Mouse (Mus musculus) brain, embryonic 14.5 days (tissue): ENCODE results near the gene 2510002D24Rik. TPM values are rescaled to one million over a fixed set of nuclear protein-coding genes. Genes with fewer than 3 reads are reported as not detected.
A peak's percentile ranks its signal among the peaks of the same experiment; 100 is the strongest.
"Not testable (repeated sequence)": the region's sequence is repeated elsewhere in the genome, so short reads cannot be mapped to it uniquely, and the experiment has no call there.

ENCODE experiments used
- DNase-seq: peaks from one replicate; pipeline ENCODE4 v3.0.0-alpha.2; 2011; ENCODE audit warnings: low read depth
- CTCF ChIP-seq: fragments of 200-500 bp; IDR thresholded peaks from 2 replicates; pipeline ENCODE4 v1.5.1; 2012; ENCODE audit warnings: inconsistent platforms, mild to moderate bottlenecking, moderate library complexity, borderline replicate concordance; ENCODE audit not compliant: insufficient read depth, insufficient read length; ENCODE audit errors: extremely low read depth
- POLR2A ChIP-seq: fragments of 200-500 bp; IDR thresholded peaks from 2 replicates; pipeline ENCODE4 v1.6.1; 2012; ENCODE audit warnings: mild to moderate bottlenecking, inconsistent platforms, borderline replicate concordance; ENCODE audit not compliant: poor library complexity, insufficient read depth, insufficient read length, severe bottlenecking; ENCODE audit errors: extremely low read depth
- polyA plus RNA-seq: library from polyadenylated mRNA; depleted of rRNA; stranded (reverse); fragments of >200 nt; gene quantifications from 2 replicates; pipeline ENCODE4 v1.2.3, GENCODE M21; 2012

2510002D24Rik gene
- polyA plus RNA-seq, 1 experiment = 35.8 TPM

DNA sequence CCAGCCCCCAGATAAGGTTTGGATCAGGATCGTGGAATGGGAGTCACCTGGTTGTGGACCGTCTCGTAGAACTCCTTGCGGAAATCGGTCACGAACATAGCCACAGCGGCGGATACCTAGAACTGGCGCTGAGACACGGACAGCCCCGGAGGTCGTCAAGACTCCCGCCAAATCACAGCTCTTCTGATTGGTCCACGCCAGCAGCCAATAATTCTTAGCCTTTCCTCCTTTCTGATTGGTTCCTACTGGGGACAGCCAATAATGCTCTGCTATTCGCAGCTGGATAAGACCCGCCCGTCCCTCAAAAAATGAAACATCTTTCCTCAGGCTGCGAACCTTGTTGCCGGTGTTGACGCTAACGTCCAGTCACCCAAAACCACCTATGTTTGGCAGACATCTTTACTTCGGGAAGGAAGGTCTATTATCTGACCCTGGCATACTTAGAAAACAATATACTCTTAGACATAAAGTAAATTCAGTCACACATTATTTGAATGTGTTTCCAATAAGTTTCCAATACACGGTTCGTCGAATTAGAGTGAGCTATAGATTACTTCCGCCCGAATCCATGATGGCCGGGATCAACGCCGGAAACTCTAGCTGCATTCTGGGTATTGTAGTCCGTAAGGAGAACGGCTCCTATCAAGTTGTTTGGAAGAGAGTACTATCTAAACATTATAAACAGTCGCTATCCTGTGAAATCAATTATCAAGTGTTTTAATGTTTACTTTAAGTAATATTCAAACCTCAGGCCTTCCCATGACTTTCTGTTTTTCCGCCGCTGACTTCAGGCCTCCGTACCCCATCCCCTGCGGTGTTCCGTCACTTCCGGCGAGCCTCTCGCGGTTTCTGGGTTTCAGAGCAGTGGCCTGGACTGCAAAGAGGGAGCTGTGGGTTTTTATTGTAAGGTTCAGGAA lies 24.7 kb upstream of the 2510002D24Rik start, which contains the start of the genes Ufd1 and Cdc45:
TSS of gene Ufd1 (plus strand) at position 312 of the 917 bp plus-strand sequence.
TSS of gene Cdc45 (minus strand) at position 520 of the 917 bp plus-strand sequence.
- 0 out of 2 replicates have a peak, but pooled peaks have one; percentile 9 for TF ChIP-seq POLR2A
- TF ChIP-seq CTCF = no peak

DNA sequence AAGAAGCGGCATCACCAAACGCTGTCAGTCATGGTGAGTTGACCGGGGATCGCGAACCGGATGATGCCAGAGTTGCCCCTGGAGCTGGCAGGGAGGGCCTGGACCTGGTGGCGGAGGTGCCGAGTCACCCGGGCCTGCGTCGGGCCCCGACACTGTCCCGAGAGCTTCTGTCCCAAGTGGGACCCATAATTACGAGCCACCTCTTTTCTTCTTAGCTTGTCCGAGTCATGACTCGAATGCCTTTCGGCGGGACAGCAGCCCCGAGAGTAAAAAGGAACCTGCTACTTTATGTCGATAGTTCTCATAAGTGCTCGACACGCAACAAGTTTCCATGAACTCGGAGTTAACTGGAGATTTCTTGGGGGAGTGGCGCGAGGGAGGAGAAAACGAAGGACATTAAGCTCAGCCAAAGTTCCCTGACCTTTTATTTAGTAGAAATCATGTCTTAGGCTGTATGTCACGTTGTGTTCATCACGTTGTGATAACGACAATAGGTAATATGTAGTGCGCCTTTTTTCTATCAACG lies 23.9 kb upstream of the 2510002D24Rik start:
- no peak for TF ChIP-seq CTCF
- no peak for TF ChIP-seq POLR2A
- DNase-seq = no peak

More for the DNA sequence above, 24.7 kb upstream of the 2510002D24Rik start, which contains the start of the genes Ufd1 and Cdc45:
- DNase-seq = peak; percentile 99

DNA sequence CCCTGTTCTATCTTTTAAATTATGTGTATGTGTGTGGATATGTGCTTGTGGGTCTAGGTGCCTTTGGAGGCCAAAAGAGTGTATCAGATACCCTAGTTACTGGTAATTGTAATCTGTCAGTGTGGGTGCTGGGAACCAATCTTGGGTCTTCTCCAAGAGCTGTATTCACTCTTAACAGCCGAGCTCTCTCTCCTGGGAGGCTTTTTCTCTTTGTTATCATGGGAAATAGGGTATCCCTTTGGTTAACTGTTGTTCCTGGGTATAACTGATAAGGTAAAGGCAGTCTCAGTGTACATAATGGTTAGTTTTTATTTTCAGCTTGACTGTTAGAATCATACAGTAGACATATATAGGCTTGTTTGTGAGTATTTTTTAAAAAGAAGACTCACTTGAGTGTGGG lies 14.0 kb upstream of the 2510002D24Rik start:
- TF ChIP-seq POLR2A (no peak), CTCF (no peak)
- DNase-seq = no peak

DNA sequence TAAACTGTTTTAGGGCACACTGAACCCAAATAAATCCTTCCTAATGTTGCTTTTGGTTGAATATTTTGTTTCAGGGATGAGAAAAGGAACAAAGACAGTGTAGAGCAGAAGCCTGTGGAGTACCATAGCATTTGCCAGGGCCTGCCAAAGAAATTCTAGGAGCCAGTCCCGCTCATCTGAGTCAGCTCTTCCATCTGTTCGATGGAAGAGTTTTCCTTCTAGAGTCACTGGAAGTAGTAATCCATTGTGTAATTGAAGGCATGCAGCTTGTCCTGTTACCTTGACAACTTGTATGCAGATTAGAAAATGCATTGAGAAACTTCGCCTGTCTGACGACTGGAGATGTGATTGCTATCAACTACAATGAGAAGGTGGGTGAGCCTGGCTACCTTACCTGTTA lies 13.5 kb upstream of the 2510002D24Rik start:
- TF ChIP-seq CTCF (no peak), POLR2A (no peak)
- no peak for DNase-seq

DNA sequence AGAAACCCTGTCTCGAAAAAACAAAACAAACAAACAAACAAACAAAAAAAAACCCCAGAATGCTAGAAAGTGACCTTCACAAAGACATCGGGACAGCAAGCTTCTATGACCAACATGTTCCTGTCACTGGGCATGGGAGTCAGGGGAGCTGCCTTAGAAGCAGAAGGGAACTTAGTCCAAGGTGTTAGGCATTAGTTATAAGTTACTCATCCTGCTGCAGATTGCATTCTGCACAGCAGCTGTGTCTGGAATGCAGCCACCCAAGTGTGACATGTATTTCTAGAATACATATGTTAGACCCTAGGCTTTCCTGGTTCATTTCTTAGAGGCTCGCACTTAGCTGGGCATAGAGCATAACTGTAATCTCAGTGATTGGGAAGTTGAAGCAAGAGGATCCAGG lies 7.7 kb upstream of the 2510002D24Rik start:
- DNase-seq = no peak
- TF ChIP-seq CTCF = no peak
- no peak for TF ChIP-seq POLR2A

DNA sequence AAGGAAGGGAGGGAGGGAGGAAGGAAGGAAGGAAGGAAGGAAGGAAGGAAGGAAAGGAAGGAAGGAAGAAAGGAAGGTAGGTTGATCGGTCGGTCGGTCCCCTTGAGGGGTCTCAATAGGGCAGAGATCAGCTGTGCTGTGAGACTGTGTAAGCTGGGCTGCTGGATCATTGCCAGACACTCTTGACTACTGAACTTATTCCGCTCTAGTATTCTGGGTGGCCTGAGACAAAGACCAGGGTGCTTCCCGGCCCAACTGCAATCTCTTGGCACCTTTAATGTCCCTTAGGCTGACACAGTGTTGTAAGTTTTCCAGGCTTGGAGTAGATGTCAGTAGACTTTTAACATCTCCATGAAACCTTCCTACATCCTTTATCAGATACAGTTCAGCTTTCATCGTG lies 7.3 kb upstream of the 2510002D24Rik start:
- TF ChIP-seq CTCF (no peak), POLR2A (no peak)

DNA sequence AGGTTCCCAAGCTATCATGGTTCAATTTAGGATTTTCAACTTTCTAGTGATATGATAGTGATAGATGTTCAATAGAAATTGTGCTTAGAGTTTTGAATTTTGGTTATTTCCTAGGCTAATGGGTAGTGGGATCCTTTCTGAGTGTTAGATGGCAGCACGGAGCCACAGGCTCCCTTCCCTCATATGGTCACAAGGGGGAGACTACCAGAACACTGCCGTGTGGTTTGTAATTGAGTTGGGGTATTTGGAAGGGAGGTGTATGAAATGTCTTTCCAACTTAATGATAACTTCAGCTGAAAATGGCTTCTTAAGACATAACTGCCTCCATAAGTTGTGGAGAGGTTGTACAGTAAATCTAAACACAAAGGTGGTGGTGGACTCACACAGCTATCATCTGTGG lies 2.9 kb upstream of the 2510002D24Rik start:
- no peak for DNase-seq
- TF ChIP-seq POLR2A (no peak), CTCF (peak; percentile 16; the same call in 1 of the 2 replicates)

More for the DNA sequence above, 7.3 kb upstream of the 2510002D24Rik start:
- DNase-seq = no peak

DNA sequence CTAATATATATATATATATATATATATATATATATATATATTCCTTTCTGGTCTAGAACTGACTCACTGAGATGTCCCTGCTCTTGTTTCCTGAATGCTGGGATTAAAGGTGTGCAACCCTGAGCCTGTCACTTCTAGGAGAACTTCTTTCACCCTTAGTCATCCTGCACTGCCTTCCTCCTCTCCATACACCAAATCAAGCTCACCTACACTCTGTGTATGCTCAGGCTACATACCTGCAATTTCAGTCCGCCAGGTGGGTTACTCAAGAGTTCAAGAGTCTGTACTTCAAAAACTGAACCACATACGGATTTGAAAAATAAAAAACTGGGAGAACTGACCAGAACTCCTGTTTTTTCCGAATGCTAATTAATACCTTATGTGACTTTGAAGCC lies 308 bp upstream of the 2510002D24Rik start:
- DNase-seq = no peak
- no peak for TF ChIP-seq POLR2A
- TF ChIP-seq CTCF = no peak

DNA sequence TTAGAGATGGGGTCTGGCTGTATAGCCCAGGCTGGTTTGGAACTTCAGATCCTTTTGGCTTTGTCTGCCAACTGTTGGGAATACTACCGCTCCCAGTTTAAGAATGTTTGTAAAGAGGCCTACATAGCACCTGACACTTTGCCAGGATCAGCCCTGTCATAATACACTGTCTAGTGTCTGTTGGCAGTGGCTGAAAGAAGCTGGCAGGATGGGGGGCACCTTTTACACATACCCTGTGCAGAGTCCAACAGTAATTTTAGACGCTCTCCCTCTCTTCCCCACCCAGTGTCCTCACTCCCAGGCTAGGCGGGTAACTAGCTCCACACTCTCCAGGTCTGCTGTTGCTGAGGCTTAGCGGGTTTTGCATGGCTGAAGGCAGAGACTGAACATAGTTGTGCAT lies 2.0 kb downstream of the 2510002D24Rik start:
- DNase-seq = peak; percentile 9
- no peak for TF ChIP-seq CTCF
- TF ChIP-seq POLR2A = no peak

DNA sequence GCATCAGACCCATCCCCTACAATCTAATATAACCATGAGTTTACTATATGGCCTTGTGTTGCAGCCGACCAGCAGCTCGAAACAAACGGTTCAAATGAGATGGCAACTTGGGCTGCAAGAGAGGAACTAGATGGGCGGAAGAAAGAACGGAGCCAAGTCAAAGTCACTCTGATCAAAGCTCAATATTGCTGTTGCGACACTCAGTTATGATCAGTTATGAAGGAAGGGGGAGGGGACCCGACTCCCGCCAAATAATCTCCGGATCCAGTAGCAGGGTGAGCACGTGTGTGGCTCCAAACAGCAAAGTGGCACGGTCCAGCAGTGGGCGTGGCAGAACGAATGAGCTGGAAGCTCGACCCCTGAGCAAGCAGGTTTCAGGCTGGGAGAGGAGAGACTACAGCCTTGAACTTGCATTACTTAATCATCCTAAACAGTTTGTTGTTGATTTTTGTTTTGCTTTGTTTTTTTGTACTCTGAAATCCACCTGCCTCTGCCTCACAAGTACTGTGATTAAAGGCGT lies 10.0 kb downstream of the 2510002D24Rik start:
- TF ChIP-seq CTCF (no peak), POLR2A (no peak)
- no peak for DNase-seq

DNA sequence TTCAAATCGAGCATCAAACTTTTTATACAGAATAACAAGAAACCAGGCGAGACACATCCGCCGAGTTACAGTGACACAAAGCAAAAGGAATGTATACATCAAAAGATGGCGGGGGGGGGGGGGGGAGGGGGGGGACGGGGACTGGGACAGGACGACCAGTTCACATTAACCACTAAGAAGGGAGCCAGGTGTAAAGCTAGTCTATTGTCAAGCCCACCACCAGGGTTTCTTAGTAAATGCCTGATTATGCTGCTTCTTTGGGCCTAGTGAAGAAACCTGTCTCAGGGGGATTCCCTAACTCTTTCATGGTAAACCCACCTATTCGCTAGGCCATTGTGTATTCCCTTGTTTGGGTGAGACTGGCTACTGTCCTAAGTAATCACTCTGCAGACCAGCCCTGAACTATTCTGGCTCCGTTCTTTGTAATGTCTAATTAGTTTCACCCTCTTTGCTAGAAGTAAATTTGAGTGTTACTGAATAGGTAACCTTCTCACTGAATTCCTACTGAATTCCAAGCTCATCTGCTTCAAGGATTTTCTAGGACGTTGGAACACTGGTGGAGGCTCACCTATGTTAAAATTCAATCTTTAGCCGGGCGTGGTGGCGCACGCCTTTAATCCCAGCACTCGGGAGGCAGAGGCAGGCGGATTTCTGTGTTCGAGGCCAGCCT lies 13.3 kb downstream of the 2510002D24Rik start:
- not testable (repeated sequence) for DNase-seq
